Mouse (Mus musculus) liver, embryonic 18 days (tissue): ENCODE measurements around the gene Slc17a5. TPM values are rescaled to one million over a fixed set of nuclear protein-coding genes. Genes with fewer than 3 reads are reported as not detected.

ENCODE experiments used
- polyA plus RNA-seq: library from polyadenylated mRNA; depleted of rRNA; stranded (reverse); fragments of >200 nt; gene quantifications from 2 replicates; pipeline ENCODE4 v1.2.3, GENCODE M21; 2012; rRNA removed

Gene Slc17a5
- 3.8 and 4.1 TPM in 2 replicates for polyA plus RNA-seq

GRCm38 (mm10) chr9:78587914-78588313 is at the start of gene Slc17a5:
TSS of gene Slc17a5 (minus strand) at chr9:78588041.

GRCm38 (mm10) chr9:78615401-78616021 is 27.7 kb upstream of the Slc17a5 start, which contains the start of gene Cd109:
TSS of gene Cd109 (plus strand) at chr9:78615546.

GRCm38 (mm10) chr9:78488890-78489420 is 98.9 kb downstream of the Slc17a5 start, which contains the start of gene Eef1a1:
TSS of gene Eef1a1 (minus strand) at chr9:78489151.

Other genes starting within 250 kb of the Slc17a5 start
- 0.09 and 0.59 TPM in 2 replicates for gene Gsta2, start 232.3 kb downstream of the Slc17a5 start, polyA plus RNA-seq
- gene Dppa5a, start 219.9 kb downstream of the Slc17a5 start, polyA plus RNA-seq, result not detected in 2 replicates
- gene Ooep, start 209.3 kb downstream of the Slc17a5 start, polyA plus RNA-seq, result 0.01 TPM in 1 of 2 replicates, not detected in the other
- gene Ddx43, start 192.3 kb downstream of the Slc17a5 start, polyA plus RNA-seq, result 0.02 and 0.03 TPM in 2 replicates
- 1.2 and 1.6 TPM in 2 replicates for gene Cgas, start 144.8 kb downstream of the Slc17a5 start, polyA plus RNA-seq
- gene Mto1, start 139.8 kb downstream of the Slc17a5 start, polyA plus RNA-seq, result 10.5 and 12.3 TPM in 2 replicates
- 0.13 TPM in 2 replicates for gene Gm17324, start 139.3 kb downstream of the Slc17a5 start, polyA plus RNA-seq
- gene Eef1a1, start 98.9 kb downstream of the Slc17a5 start, polyA plus RNA-seq, result 4,026 and 4,162 TPM in 2 replicates
- gene Cd109, start 27.5 kb upstream of the Slc17a5 start, polyA plus RNA-seq, result 0.03 and 0.05 TPM in 2 replicates